Mouse (Mus musculus): ENCODE measurements around the gene Gcnt3.

GRCm38 (mm10) chr9:70033056-70033455, 4.8 kb downstream of the Gcnt3 start:
- TF ChIP-seq CTCF (IDR thresholded peaks at IDR 0.05; ENCODE audit: extremely low read depth, insufficient read length, insufficient replicate concordance, low read depth, low read length) (no peak), POLR2A (IDR thresholded peaks at IDR 0.05; ENCODE audit: low read depth, low read length) (no peak)

Measured in small intestine, adult 2 months (tissue).